Mouse (Mus musculus): ENCODE measurements around the gene Rrp15.

DNA sequence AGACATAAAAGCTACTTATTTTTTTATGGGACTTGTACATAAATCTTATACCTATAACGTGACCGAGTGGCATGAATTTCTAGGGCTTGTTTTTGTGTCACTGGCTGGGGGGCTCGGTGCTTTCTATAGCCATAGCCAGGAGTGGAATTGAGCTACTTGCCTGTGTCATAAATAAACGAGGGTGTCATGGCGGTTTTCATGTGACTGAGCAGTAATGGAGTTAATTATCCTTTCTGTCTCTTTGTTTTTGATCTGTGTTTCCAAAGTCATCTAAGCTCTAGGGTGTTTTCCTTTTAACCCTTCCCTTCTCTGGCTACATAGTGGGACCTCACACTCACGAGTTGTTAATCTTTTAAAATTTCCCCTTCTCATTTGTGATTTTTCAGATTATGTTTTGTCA, 48.8 kb upstream of the Rrp15 start:
- no peak for TF ChIP-seq EP300 (IDR thresholded peaks at IDR 0.05; ENCODE audit: low read depth)
- TF ChIP-seq CTCF (IDR thresholded peaks at IDR 0.05; ENCODE audit: low read depth), result no peak

All from heart, postnatal 0 days (tissue).